Comparison of ENCODE assay signal across 7 mouse cellular contexts in the genomic region with DNA sequence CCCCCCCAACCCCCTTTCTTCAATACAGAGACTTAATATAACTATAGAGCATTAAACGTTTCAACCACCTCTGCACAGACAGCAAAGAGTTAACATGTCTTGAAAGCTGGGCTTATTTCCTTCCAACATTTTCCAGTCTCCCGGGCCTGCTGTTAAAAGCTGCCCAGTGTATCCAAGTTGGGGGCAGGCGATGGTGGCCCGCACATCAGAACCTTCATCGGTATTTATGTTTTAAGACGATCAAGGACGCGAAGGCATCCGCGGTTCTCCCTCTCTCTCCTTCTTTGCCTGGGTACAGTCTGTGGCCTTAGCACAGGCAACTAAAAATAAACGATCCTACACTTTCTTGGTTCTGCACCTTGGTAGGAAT. TPM values are rescaled to one million over a fixed set of nuclear protein-coding genes. Genes with fewer than 3 reads are reported as not detected.
DNase-seq lines count a peak whose midpoint lies in the region; ATAC-seq and TF ChIP-seq lines count a peak whose summit lies in the region.

No protein-coding gene starts in this region.

- WGBS in lung, embryonic 14.5 days: 0% methylated on average over 11 of the region's 11 CpGs
- WGBS in embryonic facial prominence, embryonic 15.5 days: under 1% methylated on average over 11 of the region's 11 CpGs
- 0% methylated on average over 11 of the region's 11 CpGs for WGBS in intestine, embryonic 15.5 days
- WGBS in neural tube, embryonic 14.5 days: under 1% methylated on average over 11 of the region's 11 CpGs

- no peaks in the 10 kb centered on the region for H3K27me3 ChIP-seq in lung, embryonic 14.5 days (ENCODE audit: insufficient read depth, low read length)
- H3K27me3 ChIP-seq in embryonic facial prominence, embryonic 15.5 days: no peaks in the 10 kb centered on the region
- no peaks in the 10 kb centered on the region for H3K27me3 ChIP-seq in intestine, embryonic 15.5 days (replicated peaks)
- H3K27me3 ChIP-seq in neural tube, embryonic 14.5 days (ENCODE audit: control insufficient read depth, insufficient read depth, low read length): no peaks in the 10 kb centered on the region

- H3K9ac ChIP-seq in lung, embryonic 14.5 days: peak overlapping the region; percentile 99
- peak overlapping the region; percentile 65 for H3K9ac ChIP-seq in embryonic facial prominence, embryonic 15.5 days
- H3K9ac ChIP-seq in intestine, embryonic 15.5 days: peak overlapping the region; percentile 83
- H3K9ac ChIP-seq in neural tube, embryonic 14.5 days (replicated peaks; ENCODE audit: low read depth, low read length): peak overlapping the region; percentile 44; the same call in 1 of the 2 replicates

- peak overlapping the region; percentile 95 for H3K27ac ChIP-seq in lung, embryonic 14.5 days (ENCODE audit: low read depth)
- peak overlapping the region; percentile 82 for H3K27ac ChIP-seq in embryonic facial prominence, embryonic 15.5 days (replicated peaks)
- H3K27ac ChIP-seq in intestine, embryonic 15.5 days: peak overlapping the region; percentile 72
- H3K27ac ChIP-seq in neural tube, embryonic 14.5 days (ENCODE audit: low read depth, low read length): no peak overlapping the region

- peak overlapping the region; percentile 88 for H3K4me2 ChIP-seq in lung, embryonic 14.5 days
- H3K4me2 ChIP-seq in embryonic facial prominence, embryonic 15.5 days (replicated peaks): peak overlapping the region; percentile 88
- peak overlapping the region; percentile 72 for H3K4me2 ChIP-seq in intestine, embryonic 15.5 days (replicated peaks)
- peak overlapping the region; percentile 97 for H3K4me2 ChIP-seq in neural tube, embryonic 14.5 days (ENCODE audit: low read depth, low read length)

- DNase-seq in lung, embryonic 14.5 days: peak; percentile 57
- DNase-seq in lung, postnatal 25 days (ENCODE audit: low spot score): no peak
- DNase-seq in thymus, postnatal 25 days: no peak

- H3K4me3 ChIP-seq in lung, embryonic 14.5 days (ENCODE audit: low read depth, low read length): peak overlapping the region; percentile 95
- H3K4me3 ChIP-seq in embryonic facial prominence, embryonic 15.5 days (replicated peaks): peak overlapping the region; percentile 83
- H3K4me3 ChIP-seq in intestine, embryonic 15.5 days (replicated peaks): peak overlapping the region; percentile 84
- peak overlapping the region; percentile 48 for H3K4me3 ChIP-seq in neural tube, embryonic 14.5 days (ENCODE audit: low read depth, low read length)

- no peak for TF ChIP-seq CTCF in lung, embryonic 14.5 days (IDR thresholded peaks at IDR 0.05; ENCODE audit: low read depth)

- peaks cover 12% of the 10 kb centered on the region; the same call in 1 of the 2 replicates for H3K4me1 ChIP-seq in lung, embryonic 14.5 days (ENCODE audit: insufficient read depth)
- H3K4me1 ChIP-seq in embryonic facial prominence, embryonic 15.5 days: peaks cover 46% of the 10 kb centered on the region
- peaks cover 28% of the 10 kb centered on the region for H3K4me1 ChIP-seq in intestine, embryonic 15.5 days (replicated peaks)
- peaks cover 8% of the 10 kb centered on the region for H3K4me1 ChIP-seq in neural tube, embryonic 14.5 days (ENCODE audit: control insufficient read depth, insufficient read depth, low read length)

- H3K9me3 ChIP-seq in lung, embryonic 14.5 days (ENCODE audit: low read depth, low read length): no peaks in the 10 kb centered on the region
- no peaks in the 10 kb centered on the region for H3K9me3 ChIP-seq in embryonic facial prominence, embryonic 15.5 days (replicated peaks)
- H3K9me3 ChIP-seq in intestine, embryonic 15.5 days: no peaks in the 10 kb centered on the region
- H3K9me3 ChIP-seq in neural tube, embryonic 14.5 days (ENCODE audit: control insufficient read depth, low read length): no peaks in the 10 kb centered on the region

- no peak for ATAC-seq in lung, embryonic 14.5 days (ENCODE audit: insufficient read depth)
- no peak for ATAC-seq in embryonic facial prominence, embryonic 15.5 days (ENCODE audit: insufficient number of reproducible peaks, low FRiP score, low TSS enrichment, low read depth)
- ATAC-seq in intestine, embryonic 15.5 days: no peak
- ATAC-seq in neural tube, embryonic 14.5 days (ENCODE audit: low read depth): no peak; the same call in 1 of the 2 replicates
- ATAC-seq in CD4-positive, CD25-positive, alpha-beta regulatory T cell, adult 4 months: no peak

- peaks cover 42% of the 10 kb centered on the region for H3K36me3 ChIP-seq in lung, embryonic 14.5 days (ENCODE audit: insufficient read depth)
- peaks cover 28% of the 10 kb centered on the region; the same call in 1 of the 2 replicates for H3K36me3 ChIP-seq in embryonic facial prominence, embryonic 15.5 days
- peaks cover 14% of the 10 kb centered on the region for H3K36me3 ChIP-seq in intestine, embryonic 15.5 days
- H3K36me3 ChIP-seq in neural tube, embryonic 14.5 days (ENCODE audit: control insufficient read depth, insufficient read depth, low read length): no peaks in the 10 kb centered on the region

RNA-seq across cellular contexts. Expression of a gene that starts 0.9 kb away (rescaled TPM):
- polyA plus RNA-seq in lung, embryonic 14.5 days (2014; fragmentation: Nextera tagmentation; extraction: Ambion mirVana): 684 and 700 TPM in 2 replicates
- polyA plus RNA-seq in embryonic facial prominence, embryonic 15.5 days (2015; fragmentation: Nextera tagmentation; extraction: Ambion mirVana): 349 and 373 TPM in 2 replicates
- 414 and 444 TPM in 2 replicates for polyA plus RNA-seq in intestine, embryonic 15.5 days (2015; fragmentation: Nextera tagmentation; extraction: Ambion mirVana)
- polyA plus RNA-seq in neural tube, embryonic 14.5 days (2014; fragmentation: Nextera tagmentation; extraction: Ambion mirVana): 30.0 and 47.0 TPM in 2 replicates
- polyA plus RNA-seq in CD4-positive, CD25-positive, alpha-beta regulatory T cell, adult 4 months (2017; shearing (Covaris generic)): 10 to 100 TPM; 17.5 to 18.6 TPM

RNA-seq across cellular contexts. Expression of a gene that starts 46.7 kb away (rescaled TPM):
- 16.2 and 17.5 TPM in 2 replicates for polyA plus RNA-seq in lung, embryonic 14.5 days (2014; fragmentation: Nextera tagmentation; extraction: Ambion mirVana)
- 23.1 and 24.3 TPM in 2 replicates for polyA plus RNA-seq in embryonic facial prominence, embryonic 15.5 days (2015; fragmentation: Nextera tagmentation; extraction: Ambion mirVana)
- 21.5 and 21.9 TPM in 2 replicates for polyA plus RNA-seq in intestine, embryonic 15.5 days (2015; fragmentation: Nextera tagmentation; extraction: Ambion mirVana)
- 183 and 198 TPM in 2 replicates for polyA plus RNA-seq in neural tube, embryonic 14.5 days (2014; fragmentation: Nextera tagmentation; extraction: Ambion mirVana)
- 1 to 10 TPM; 1.1 to 1.2 TPM for polyA plus RNA-seq in CD4-positive, CD25-positive, alpha-beta regulatory T cell, adult 4 months (2017; shearing (Covaris generic))

Comparison
In these comparisons a context has a peak if more than half of its experiments do, and no peak if none do; other contexts are left out.
1. H3K9ac ChIP-seq: peak in every context shown above with its lines; median percentile 99 in lung, embryonic 14.5 days; 83 in intestine, embryonic 15.5 days; 65 in embryonic facial prominence, embryonic 15.5 days; 44 in neural tube, embryonic 14.5 days.